Mouse (Mus musculus) T-helper 17 cell (primary cell): ENCODE results near the gene Ccdc121.

Experiments
- in situ Hi-C, 2 experiments: fragments of 300-600 bp; cut with MboI, MseI; formaldehyde crosslinking; loops; 1 replicate in 1 of 2; 2 replicates in 1 of 2; pipeline ENCODE4 v1.15.1; 2025; ENCODE audit warnings: high pct_unique_total_duplicates in 2 of 2

Gene Ccdc121

GRCm38 (mm10) chr1:181511307-181511706 is at the start of gene Ccdc121:
Gene Ccdc121 (minus strand): TSS chr1:181511451.
- in situ Hi-C loops = no loop called here

DNA sequence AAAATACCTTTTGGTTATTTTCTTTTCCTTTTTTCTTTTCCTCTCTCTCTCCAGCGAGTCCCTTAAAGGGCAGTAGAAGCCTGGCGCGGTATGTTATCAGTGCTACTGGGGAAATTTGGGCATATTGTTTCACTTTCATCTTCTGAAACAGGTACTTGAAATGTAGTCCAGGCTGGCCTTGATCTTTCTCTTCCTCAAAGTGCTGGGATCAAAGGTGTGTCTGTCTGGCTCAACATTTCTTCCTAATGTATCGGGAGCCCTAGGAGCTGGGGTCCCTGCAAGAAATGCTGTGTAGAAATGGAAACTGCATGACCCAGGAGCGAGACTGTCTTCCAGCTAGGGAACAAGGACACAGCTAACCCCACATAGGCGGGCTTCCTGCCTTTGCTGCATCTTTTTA is 49.1 kb upstream of the Ccdc121 start:
- in situ Hi-C loops = no loop called here

GRCm38 (mm10) chr1:181559655-181560054 is 48.4 kb upstream of the Ccdc121 start:
- in situ Hi-C loops = loop anchor here in 1 of 2 experiments (10.0 kb wide), 1 partner anchor 975 kb away; no protein-coding TSS in a partner anchor

DNA sequence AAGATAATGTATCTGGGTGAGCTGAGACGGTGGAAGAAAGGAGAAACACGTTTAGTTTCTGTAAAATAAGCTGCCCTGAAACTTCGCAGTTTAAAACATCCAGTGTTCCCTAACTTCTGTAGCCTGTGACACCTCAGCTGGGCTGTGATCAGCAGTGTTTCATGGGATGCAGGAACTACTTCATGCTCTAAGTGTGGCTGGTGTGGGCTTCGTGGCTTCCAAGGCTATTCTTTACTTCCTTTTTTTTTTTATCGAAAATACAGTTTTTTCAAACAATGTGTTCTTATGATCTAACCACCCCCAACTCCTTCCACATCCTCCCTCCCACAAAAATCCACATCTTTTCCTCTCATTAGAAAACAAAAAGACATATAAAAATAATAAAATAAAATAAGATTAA is 44.2 kb upstream of the Ccdc121 start:
- in situ Hi-C loops = loop anchor here in 1 of 2 experiments (10.0 kb wide), 1 partner anchor 971 kb away; no protein-coding TSS in a partner anchor

GRCm38 (mm10) chr1:181552533-181553410 is 41.5 kb upstream of the Ccdc121 start:
- in situ Hi-C loops = loop anchor here in 1 of 2 experiments (10.0 kb wide), 1 partner anchor 968 kb away; no protein-coding TSS in a partner anchor

DNA sequence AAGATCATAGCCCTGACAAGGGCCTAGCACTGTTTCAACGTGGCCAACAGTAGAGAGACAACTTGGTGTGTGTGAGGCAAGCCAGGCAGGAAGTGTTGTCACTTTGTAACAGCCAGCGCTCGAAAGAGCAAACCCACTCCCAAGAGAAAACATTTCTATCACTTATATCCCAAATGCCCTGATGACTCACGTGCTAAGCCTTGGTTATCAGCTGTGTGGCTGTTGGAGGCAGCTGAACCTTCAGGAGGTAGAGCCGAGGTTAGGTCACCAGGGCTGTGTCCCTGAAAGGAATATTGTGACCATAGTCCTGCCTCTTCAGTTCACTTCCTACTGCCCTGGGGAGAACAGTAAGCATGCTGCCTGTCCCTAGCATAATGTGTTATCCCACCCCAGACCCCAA is 39.6 kb upstream of the Ccdc121 start:
- in situ Hi-C loops = loop anchor here in 1 of 2 experiments (10.0 kb wide), 1 partner anchor 966 kb away; no protein-coding TSS in a partner anchor

- in situ Hi-C loops = loop anchor here in 1 of 2 experiments (5.0 to 10.0 kb wide), 2 partner anchors 168 to 965 kb away; no protein-coding TSS in a partner anchor
These were observed 38.7 kb upstream of the Ccdc121 start for GRCm38 (mm10) chr1:181549987-181550386.

GRCm38 (mm10) chr1:181545044-181545772 is 34.0 kb upstream of the Ccdc121 start:
- in situ Hi-C loops = loop anchor here in 1 of 2 experiments (5.0 kb wide), 1 partner anchor 163 kb away; no protein-coding TSS in a partner anchor

DNA sequence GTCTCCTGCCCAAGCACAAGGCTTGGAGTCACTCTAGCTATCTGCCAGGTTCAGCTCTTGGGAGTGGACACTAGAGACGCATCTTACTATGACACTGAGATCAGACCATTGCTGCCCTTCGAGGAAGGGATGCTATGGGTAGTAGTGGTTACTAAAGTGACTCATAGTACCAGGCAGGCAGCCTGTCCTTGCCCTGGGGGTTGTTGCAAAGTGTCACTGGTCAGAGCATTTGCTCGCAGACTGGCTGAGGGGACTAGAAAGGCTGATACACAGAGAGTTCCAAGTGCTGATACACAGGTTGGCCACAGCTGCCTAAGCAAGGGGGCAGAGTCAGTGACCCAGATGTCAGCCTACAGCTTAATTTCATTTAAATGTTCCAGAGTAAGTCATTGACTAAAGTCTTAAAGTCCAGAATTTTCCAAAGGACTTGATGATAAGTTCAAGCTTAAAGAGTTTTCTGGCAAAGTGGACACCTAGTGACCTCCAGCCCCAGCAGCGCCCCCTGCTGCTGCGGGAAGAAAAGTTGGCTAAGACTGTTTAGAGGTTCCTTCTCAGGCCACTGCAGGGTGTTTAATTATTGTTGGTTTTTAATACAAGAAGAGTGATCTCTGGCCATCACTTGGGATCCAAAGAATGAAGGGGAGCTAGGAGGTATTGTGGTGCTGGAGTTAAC is 32.6 kb upstream of the Ccdc121 start:
- in situ Hi-C loops = loop anchor here in 1 of 2 experiments (5.0 kb wide), 1 partner anchor 262 kb away; no protein-coding TSS in a partner anchor

- in situ Hi-C loops = loop anchor here in 1 of 2 experiments (5.0 kb wide), 1 partner anchor 258 kb away; no protein-coding TSS in a partner anchor
These were observed 28.9 kb upstream of the Ccdc121 start for GRCm38 (mm10) chr1:181539846-181540769.

DNA sequence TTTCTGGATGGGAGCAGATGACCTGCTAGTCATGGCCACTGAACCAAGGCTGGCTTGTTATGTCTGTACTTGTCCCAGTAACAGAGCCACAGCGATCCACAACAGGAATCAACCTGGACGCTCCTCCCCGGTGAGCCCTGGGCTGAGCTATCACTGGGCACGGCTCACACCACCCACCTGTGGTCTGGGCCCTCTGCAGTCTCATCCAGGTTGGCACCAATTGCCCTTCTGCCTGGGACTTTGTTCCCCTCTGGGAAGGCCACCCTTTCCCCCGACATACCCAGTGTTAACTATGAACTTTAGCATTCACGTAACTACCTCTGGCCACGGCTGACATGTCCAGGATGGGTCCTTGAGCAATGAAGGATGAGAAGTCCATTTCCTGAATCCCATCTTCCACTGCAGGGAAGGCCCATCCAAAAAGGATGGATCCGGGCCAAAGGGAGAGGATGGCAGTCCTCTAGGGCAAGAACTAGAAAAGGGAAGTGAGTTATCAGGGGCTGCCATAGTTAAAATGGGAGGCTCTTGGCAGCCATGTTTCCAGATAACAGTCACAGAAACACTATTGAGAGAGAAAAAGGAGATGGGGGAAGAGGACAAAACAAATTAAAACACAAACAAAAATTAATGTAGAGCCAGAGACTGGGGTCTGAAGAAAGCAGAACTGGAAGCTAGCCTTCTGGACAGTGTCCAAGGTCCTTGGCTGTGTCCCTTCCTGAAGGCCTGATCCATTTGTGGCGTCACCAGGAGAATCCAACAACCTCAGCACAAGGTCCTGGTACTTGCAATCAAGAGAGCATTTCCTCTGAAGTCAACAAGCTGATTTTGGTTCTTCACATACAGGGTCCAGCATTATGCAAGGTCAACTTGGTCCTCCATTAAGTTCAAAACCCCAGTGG is 26.6 kb upstream of the Ccdc121 start:
- in situ Hi-C loops = no loop called here

DNA sequence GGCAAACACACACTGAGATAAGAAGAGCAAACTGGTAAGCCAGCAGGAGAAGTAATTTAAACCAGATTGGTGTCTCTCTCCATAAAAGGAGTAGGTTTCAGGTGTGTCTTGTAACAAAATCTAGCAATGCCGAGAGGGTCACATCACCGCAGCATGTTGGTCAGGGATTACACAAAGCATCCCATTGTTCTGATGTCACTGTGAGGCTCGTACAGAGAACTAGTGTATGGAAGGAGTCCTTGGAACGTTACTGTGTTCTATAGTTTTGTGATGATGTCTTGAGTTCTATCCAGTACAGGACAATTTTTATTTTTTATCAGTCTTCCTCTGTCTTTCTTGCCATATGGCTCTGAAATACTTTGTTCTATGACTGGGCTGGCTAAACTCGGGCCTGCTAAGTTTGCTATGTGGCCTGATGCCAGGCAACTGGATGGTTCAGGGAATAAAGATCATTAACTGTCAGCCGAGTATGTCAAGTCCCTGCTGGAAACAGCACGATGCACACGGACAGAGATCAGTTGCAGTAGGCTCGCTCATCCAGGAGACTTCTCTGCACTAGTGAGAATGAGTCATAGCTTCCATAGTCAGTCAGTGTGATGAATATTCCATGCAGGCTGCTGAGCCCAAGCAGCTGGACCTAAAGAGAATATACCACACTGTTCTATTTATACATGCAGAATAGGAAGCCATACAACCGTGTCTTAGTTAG is 24.1 kb upstream of the Ccdc121 start:
- in situ Hi-C loops = no loop called here

GRCm38 (mm10) chr1:181529368-181529767 is 18.1 kb upstream of the Ccdc121 start:
- in situ Hi-C loops = no loop called here

GRCm38 (mm10) chr1:181525996-181526395 is 14.7 kb upstream of the Ccdc121 start:
- in situ Hi-C loops = no loop called here

DNA sequence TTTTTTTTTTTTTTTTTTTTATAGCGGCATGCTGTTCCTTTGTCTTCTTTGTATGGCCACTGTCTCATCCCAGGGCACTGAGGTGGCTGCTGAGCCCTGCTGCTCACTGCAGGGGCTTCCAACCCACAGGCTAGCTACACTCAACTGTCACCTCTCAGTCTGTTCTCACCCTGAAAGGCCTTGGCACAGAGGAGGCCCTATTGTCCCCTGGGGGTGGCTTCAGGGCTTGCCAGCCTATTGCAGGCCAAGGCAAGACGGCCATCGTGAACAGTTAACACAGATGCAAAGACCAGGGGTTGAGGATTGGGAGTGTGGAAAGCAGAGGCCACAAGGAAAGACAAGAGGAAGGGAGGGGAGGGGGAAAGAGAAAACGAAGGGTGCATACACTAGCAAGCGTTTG is 12.6 kb upstream of the Ccdc121 start:
- in situ Hi-C loops = no loop called here

- in situ Hi-C loops = no loop called here
These were observed 10.3 kb upstream of the Ccdc121 start for GRCm38 (mm10) chr1:181521401-181522091.

- in situ Hi-C loops = no loop called here
These were observed 7.9 kb upstream of the Ccdc121 start for GRCm38 (mm10) chr1:181519137-181519536.

DNA sequence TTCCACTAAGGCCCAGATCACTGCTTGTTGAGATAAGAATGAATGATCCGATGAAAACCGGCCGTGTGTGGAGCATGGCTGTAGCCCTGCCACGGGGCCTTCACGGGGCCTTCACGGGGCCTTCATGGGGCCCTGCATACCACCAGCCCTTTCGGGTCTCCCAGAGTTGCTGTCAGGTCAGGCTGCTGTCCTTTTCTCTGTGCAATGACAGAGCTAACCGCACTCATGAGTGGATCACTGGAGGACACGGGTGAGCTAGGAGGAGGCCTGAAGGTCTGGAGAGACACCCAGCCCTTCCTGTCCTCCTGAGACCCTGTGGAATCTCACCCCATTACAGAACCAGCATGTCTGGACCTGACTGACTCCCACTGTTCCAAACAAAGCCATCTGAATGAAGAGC is 6.8 kb upstream of the Ccdc121 start:
- in situ Hi-C loops = no loop called here
